ENCODE assay signal across 23 mouse cellular contexts in the genomic region with DNA sequence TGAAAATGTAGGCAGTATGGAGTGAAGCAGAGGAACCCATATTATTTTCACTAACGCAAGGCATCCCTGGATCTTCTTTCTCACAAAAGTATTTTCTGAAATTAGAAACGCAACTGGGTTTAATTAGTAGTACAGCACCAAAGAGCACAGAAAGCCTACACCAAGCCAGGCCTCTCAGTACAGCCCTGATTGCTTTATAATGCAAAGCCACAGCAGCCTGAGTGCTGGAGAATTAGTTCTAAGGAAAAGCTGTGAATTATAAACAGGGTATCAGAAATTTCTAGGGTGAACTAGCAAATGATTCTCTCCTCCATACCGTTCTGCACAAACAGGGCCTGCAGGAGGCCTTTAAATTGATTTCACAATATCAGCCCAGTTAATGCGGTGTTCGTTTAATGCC.
DNase-seq lines count a peak whose midpoint lies in the region; ATAC-seq lines count a peak whose summit lies in the region.
"Had no signal": no experiment of that assay in that cellular context is flagged by ENCODE, and none has a peak within 500 bp of the region (broad histone marks: within the 10 kb centered on the region; RNA-seq: fewer than 3 reads in every experiment).

No protein-coding gene starts in this region.

- 0 out of 2 replicates have a peak, but pooled peaks cover 3% of the 10 kb centered on the region for H3K4me1 ChIP-seq in forebrain, embryonic 11.5 days (replicated peaks; ENCODE audit: control insufficient read depth, insufficient read depth, low read length)
- H3K4me1 ChIP-seq in forebrain, embryonic 16.5 days (replicated peaks; ENCODE audit: control insufficient read depth, insufficient read depth, low read length), result no peaks in the 10 kb centered on the region
- H3K4me1 ChIP-seq in midbrain, embryonic 11.5 days (ENCODE audit: control insufficient read depth, insufficient read depth, low read length), result peaks cover 4% of the 10 kb centered on the region; the same call in 1 of the 2 replicates
- peaks cover 11% of the 10 kb centered on the region for H3K4me1 ChIP-seq in midbrain, embryonic 10.5 days
- 0 out of 2 replicates have a peak, but pooled peaks cover 10% of the 10 kb centered on the region for H3K4me1 ChIP-seq in hindbrain, embryonic 15.5 days (replicated peaks)
- peaks cover 8% of the 10 kb centered on the region for H3K4me1 ChIP-seq in neural tube, embryonic 15.5 days
- H3K4me1 ChIP-seq: embryonic facial prominence, embryonic 15.5 days; megakaryocyte, embryonic 14.5 days; stomach, embryonic 15.5 days had no signal

- DNase-seq in forebrain, embryonic 11.5 days (ENCODE audit: low spot score), result no peak
- DNase-seq in midbrain, embryonic 11.5 days (ENCODE audit: low spot score, missing footprints), result peak; percentile 79
- DNase-seq in midbrain, embryonic 10.5 days (ENCODE audit: low spot score), result no peak
- DNase-seq: adrenal gland, postnatal 14 days; cerebellum, adult 18-20 months; heart, postnatal 10 days; kidney, adult 8-10 months; kidney, postnatal 25 days; left cerebral cortex, postnatal 4 days; liver; retina, postnatal 1 day; thymus, adult 18-20 months had no signal

- peak overlapping the region; percentile 1; the same call in 1 of the 2 replicates for H3K27ac ChIP-seq in forebrain, embryonic 11.5 days (ENCODE audit: low read depth, low read length)
- H3K27ac ChIP-seq in forebrain, embryonic 16.5 days (ENCODE audit: low read length), result no peak overlapping the region
- no peak overlapping the region for H3K27ac ChIP-seq in midbrain, embryonic 11.5 days (ENCODE audit: low read depth, low read length)
- no peak overlapping the region; the same call in 1 of the 2 replicates for H3K27ac ChIP-seq in midbrain, embryonic 10.5 days (replicated peaks)
- peak overlapping the region; percentile 57 for H3K27ac ChIP-seq in hindbrain, embryonic 15.5 days (replicated peaks)
- peak overlapping the region; percentile 46 for H3K27ac ChIP-seq in neural tube, embryonic 15.5 days (replicated peaks)
- H3K27ac ChIP-seq: stomach, embryonic 15.5 days had no signal

- 12% methylated on average over 5 of the region's 5 CpGs for WGBS in forebrain, embryonic 11.5 days
- WGBS in forebrain, embryonic 16.5 days, result 10% methylated on average over 5 of the region's 5 CpGs
- 51% methylated on average over 5 of the region's 5 CpGs for WGBS in midbrain, embryonic 11.5 days
- WGBS in midbrain, embryonic 10.5 days, result 65% methylated on average over 5 of the region's 5 CpGs
- WGBS in hindbrain, embryonic 15.5 days, result 27% methylated on average over 5 of the region's 5 CpGs
- WGBS in neural tube, embryonic 15.5 days, result 28% methylated on average over 5 of the region's 5 CpGs

- H3K36me3 ChIP-seq in forebrain, embryonic 11.5 days (ENCODE audit: control insufficient read depth, insufficient read depth, low read length), result no peaks in the 10 kb centered on the region
- H3K36me3 ChIP-seq in forebrain, embryonic 16.5 days (ENCODE audit: control insufficient read depth, insufficient read depth), result no peaks in the 10 kb centered on the region
- H3K36me3 ChIP-seq in midbrain, embryonic 11.5 days (ENCODE audit: control insufficient read depth, insufficient read depth, low read length), result no peaks in the 10 kb centered on the region
- H3K36me3 ChIP-seq in midbrain, embryonic 10.5 days, result no peaks in the 10 kb centered on the region
- no peaks in the 10 kb centered on the region for H3K36me3 ChIP-seq in hindbrain, embryonic 15.5 days
- H3K36me3 ChIP-seq in neural tube, embryonic 15.5 days, result no peaks in the 10 kb centered on the region
- H3K36me3 ChIP-seq: embryonic facial prominence, embryonic 15.5 days; stomach, embryonic 15.5 days had no signal

- no peak overlapping the region for H3K9ac ChIP-seq in forebrain, embryonic 11.5 days (ENCODE audit: low read length)
- H3K9ac ChIP-seq in forebrain, embryonic 16.5 days (replicated peaks; ENCODE audit: low read depth, low read length), result no peak overlapping the region
- H3K9ac ChIP-seq in midbrain, embryonic 11.5 days (ENCODE audit: low read length), result no peak overlapping the region
- no peak overlapping the region for H3K9ac ChIP-seq in hindbrain, embryonic 15.5 days
- no peak overlapping the region for H3K9ac ChIP-seq in neural tube, embryonic 15.5 days (replicated peaks)
- H3K9ac ChIP-seq: embryonic facial prominence, embryonic 15.5 days; stomach, embryonic 15.5 days had no signal

- H3K4me3 ChIP-seq in forebrain, embryonic 11.5 days (ENCODE audit: low read depth, low read length), result no peak overlapping the region
- no peak overlapping the region for H3K4me3 ChIP-seq in forebrain, embryonic 16.5 days (replicated peaks; ENCODE audit: low read length)
- no peak overlapping the region for H3K4me3 ChIP-seq in midbrain, embryonic 11.5 days (ENCODE audit: low read depth, low read length)
- H3K4me3 ChIP-seq in midbrain, embryonic 10.5 days, result no peak overlapping the region
- no peak overlapping the region for H3K4me3 ChIP-seq in hindbrain, embryonic 15.5 days
- H3K4me3 ChIP-seq in neural tube, embryonic 15.5 days (replicated peaks), result no peak overlapping the region
- H3K4me3 ChIP-seq: embryonic facial prominence, embryonic 15.5 days; myocyte; stomach, embryonic 15.5 days had no signal

- H3K9me3 ChIP-seq in forebrain, embryonic 11.5 days (ENCODE audit: control insufficient read depth, low read length), result no peaks in the 10 kb centered on the region
- H3K9me3 ChIP-seq in forebrain, embryonic 16.5 days (ENCODE audit: control insufficient read depth, low read length), result no peaks in the 10 kb centered on the region
- H3K9me3 ChIP-seq in midbrain, embryonic 11.5 days (ENCODE audit: control insufficient read depth, low read length), result no peaks in the 10 kb centered on the region
- no peaks in the 10 kb centered on the region for H3K9me3 ChIP-seq in midbrain, embryonic 10.5 days (replicated peaks)
- no peaks in the 10 kb centered on the region for H3K9me3 ChIP-seq in hindbrain, embryonic 15.5 days
- H3K9me3 ChIP-seq in neural tube, embryonic 15.5 days (replicated peaks), result no peaks in the 10 kb centered on the region
- H3K9me3 ChIP-seq: embryonic facial prominence, embryonic 15.5 days; stomach, embryonic 15.5 days had no signal

- H3K4me2 ChIP-seq in forebrain, embryonic 11.5 days (ENCODE audit: low read depth, low read length, severe bottlenecking), result no peak overlapping the region
- no peak overlapping the region for H3K4me2 ChIP-seq in forebrain, embryonic 16.5 days (ENCODE audit: low read length)
- H3K4me2 ChIP-seq in midbrain, embryonic 11.5 days, result no peak overlapping the region
- H3K4me2 ChIP-seq in hindbrain, embryonic 15.5 days, result no peak overlapping the region
- H3K4me2 ChIP-seq in neural tube, embryonic 15.5 days, result no peak overlapping the region
- H3K4me2 ChIP-seq: embryonic facial prominence, embryonic 15.5 days; heart, embryonic 11.5 days; stomach, embryonic 15.5 days had no signal

- no peak for ATAC-seq in forebrain, embryonic 11.5 days (replicated peaks; ENCODE audit: low FRiP score)
- no peak for ATAC-seq in forebrain, embryonic 16.5 days
- no peak for ATAC-seq in midbrain, embryonic 11.5 days (ENCODE audit: low FRiP score)
- ATAC-seq in hindbrain, embryonic 15.5 days (ENCODE audit: low FRiP score, low read depth), result no peak
- ATAC-seq in neural tube, embryonic 15.5 days (ENCODE audit: low FRiP score), result no peak
- no peak for ATAC-seq in megakaryocyte, adult 5-6 weeks (ENCODE audit: poor library complexity, severe bottlenecking)
- ATAC-seq: lung, postnatal 0 days had no signal

- no peaks in the 10 kb centered on the region for H3K27me3 ChIP-seq in forebrain, embryonic 11.5 days (ENCODE audit: control insufficient read depth, insufficient read depth, low read length)
- H3K27me3 ChIP-seq in forebrain, embryonic 16.5 days (replicated peaks; ENCODE audit: control insufficient read depth, insufficient read depth, low read length), result no peaks in the 10 kb centered on the region
- no peaks in the 10 kb centered on the region for H3K27me3 ChIP-seq in midbrain, embryonic 11.5 days (ENCODE audit: control insufficient read depth, insufficient read depth, low read length)
- H3K27me3 ChIP-seq in midbrain, embryonic 10.5 days (ENCODE audit: low read depth, poor library complexity, severe bottlenecking), result no peaks in the 10 kb centered on the region
- no peaks in the 10 kb centered on the region for H3K27me3 ChIP-seq in hindbrain, embryonic 15.5 days
- no peaks in the 10 kb centered on the region for H3K27me3 ChIP-seq in neural tube, embryonic 15.5 days (replicated peaks)
- H3K27me3 ChIP-seq: CH12.LX; embryonic facial prominence, embryonic 15.5 days; megakaryocyte, embryonic 14.5 days; stomach, embryonic 15.5 days had no signal

Comparison
In these comparisons a context has a peak if more than half of its experiments do, and no peak if none do; other contexts are left out.
1. H3K27ac ChIP-seq: peak in forebrain, embryonic 11.5 days (single experiment), hindbrain, embryonic 15.5 days (single experiment) and neural tube, embryonic 15.5 days (single experiment); none in forebrain, embryonic 16.5 days (single experiment), midbrain, embryonic 11.5 days (single experiment) and midbrain, embryonic 10.5 days (single experiment).